Mouse (Mus musculus) heart, embryonic 14.5 days (tissue): ENCODE data around the gene Cuedc2. TPM values are rescaled to one million over a fixed set of nuclear protein-coding genes. Genes with fewer than 3 reads are reported as not detected.

Source experiments
- ATAC-seq: fragments of 200-750 bp; cut with Nextera tagmentation; 2 replicates; pipeline ENCODE4 v1.8.0; 2017; ENCODE audit warnings: low read depth, moderate TSS enrichment; ENCODE audit not compliant: insufficient number of reproducible peaks, insufficient read depth, low FRiP score
- H3K27ac ChIP-seq, 2 experiments: fragments of 200-500 bp in 1 of 2; fragments of 300-500 bp in 1 of 2; sonication (generic) in 1 of 2; replicated peaks in 1 of 2; 2 replicates each; pipeline ENCODE4 v1.5.1; 2012 to 2014; ENCODE audit warnings: low read depth in 2 of 2, low read length in 2 of 2, control low read depth in 1 of 2, mild to moderate bottlenecking in 1 of 2, mixed read lengths in 1 of 2; ENCODE audit not compliant: control insufficient read depth in 1 of 2, insufficient read depth in 1 of 2
- H3K27me3 ChIP-seq: fragments of 300-500 bp; sonication (generic); 2 replicates; pipeline ENCODE4 v1.6.1; 2014; ENCODE audit warnings: mild to moderate bottlenecking, low read length, control low read depth; ENCODE audit not compliant: control insufficient read depth, insufficient read depth
- H3K36me3 ChIP-seq: fragments of 300-500 bp; sonication (generic); 2 replicates; pipeline ENCODE4 v1.6.1; 2014; ENCODE audit warnings: mild to moderate bottlenecking, control low read depth, low read length, mixed read lengths; ENCODE audit not compliant: control insufficient read depth, insufficient read depth
- H3K4me1 ChIP-seq, 2 experiments: fragments of 200-500 bp in 1 of 2; fragments of 300-500 bp in 1 of 2; sonication (generic) in 1 of 2; 2 replicates each; pipeline ENCODE4 v1.6.1; 2012 to 2014; ENCODE audit warnings: low read length in 2 of 2, control low read depth in 1 of 2, mixed read lengths in 1 of 2; ENCODE audit not compliant: control insufficient read depth in 2 of 2, insufficient read depth in 2 of 2
- H3K4me2 ChIP-seq: fragments of 300-500 bp; sonication (generic); 2 replicates; pipeline ENCODE4 v1.6.1; 2014; ENCODE audit warnings: mild to moderate bottlenecking, low read length
- H3K4me3 ChIP-seq, 2 experiments: fragments of 200-500 bp in 1 of 2; fragments of 300-500 bp in 1 of 2; sonication (generic) in 1 of 2; 2 replicates each; pipeline ENCODE4 v1.5.1; 2012 to 2014; ENCODE audit warnings: low read length in 2 of 2, mild to moderate bottlenecking in 2 of 2, control low read depth in 1 of 2, low read depth in 1 of 2, moderate library complexity in 1 of 2; ENCODE audit not compliant: control insufficient read depth in 1 of 2, insufficient read depth in 1 of 2
- H3K9ac ChIP-seq: fragments of 300-500 bp; sonication (generic); 2 replicates; pipeline ENCODE4 v1.6.1; 2014; ENCODE audit warnings: mild to moderate bottlenecking, low read length
- H3K9me3 ChIP-seq: fragments of 300-500 bp; sonication (generic); 2 replicates; pipeline ENCODE4 v1.6.1; 2016; ENCODE audit warnings: low read length, control low read depth; ENCODE audit not compliant: control insufficient read depth
- WGBS: fragments of 180-500 bp; shearing (Covaris S2); extraction: QIAGEN DNeasy Blood & Tissue Kit; methylation state at CpG from one replicate; pipeline ENCODE4 v1.1.7; 2014; 5-methylcytosine and 5-hydroxymethylcytosine counted together
- polyA plus RNA-seq: library from polyadenylated mRNA; unstranded; fragments of >200 nt; fragmentation: Nextera tagmentation; extraction: Ambion mirVana; gene quantifications from 2 replicates; pipeline ENCODE4 v1.2.1, GENCODE M21; 2014

Gene Cuedc2
- polyA plus RNA-seq, 1 experiment from 2014 or later: 125 TPM

DNA sequence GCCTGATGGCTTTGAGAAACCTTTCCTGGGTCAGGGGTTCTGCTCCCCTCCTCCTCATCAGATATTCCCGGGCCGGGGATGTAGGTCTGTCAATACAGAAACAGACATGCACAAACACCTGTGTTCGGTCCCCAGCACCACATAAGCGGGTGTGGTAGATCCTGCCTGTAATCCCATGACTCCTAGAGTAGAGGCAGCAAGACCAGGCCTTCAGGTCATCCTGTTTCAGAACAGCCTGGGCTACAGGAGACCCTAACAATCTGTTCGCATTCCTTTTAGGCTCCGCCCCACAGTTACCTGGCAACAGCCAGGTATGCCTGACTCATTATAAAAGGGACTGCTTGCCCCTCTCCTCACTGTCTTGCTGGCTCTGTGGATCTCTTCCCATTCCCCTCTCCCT is 11.0 kb upstream of the Cuedc2 start:
- 19% methylated on average over 6 of the region's 6 CpGs for WGBS
- H3K4me1 ChIP-seq: peaks cover 2 to 3% of the 10 kb centered on the region in 2 experiments; a peak in 1 of 4 replicates
- peak overlapping the region; percentile 98 for H3K4me2 ChIP-seq
- H3K9me3 ChIP-seq: no peaks in the 10 kb centered on the region
- H3K27me3 ChIP-seq: peaks cover 17% of the 10 kb centered on the region
- H3K27ac ChIP-seq: no peak overlapping the region
- peak overlapping the region; percentile 83 for H3K9ac ChIP-seq
- no peaks in the 10 kb centered on the region for H3K36me3 ChIP-seq
- no peak for ATAC-seq
- H3K4me3 ChIP-seq: peak overlapping the region; percentile 68 to 73

DNA sequence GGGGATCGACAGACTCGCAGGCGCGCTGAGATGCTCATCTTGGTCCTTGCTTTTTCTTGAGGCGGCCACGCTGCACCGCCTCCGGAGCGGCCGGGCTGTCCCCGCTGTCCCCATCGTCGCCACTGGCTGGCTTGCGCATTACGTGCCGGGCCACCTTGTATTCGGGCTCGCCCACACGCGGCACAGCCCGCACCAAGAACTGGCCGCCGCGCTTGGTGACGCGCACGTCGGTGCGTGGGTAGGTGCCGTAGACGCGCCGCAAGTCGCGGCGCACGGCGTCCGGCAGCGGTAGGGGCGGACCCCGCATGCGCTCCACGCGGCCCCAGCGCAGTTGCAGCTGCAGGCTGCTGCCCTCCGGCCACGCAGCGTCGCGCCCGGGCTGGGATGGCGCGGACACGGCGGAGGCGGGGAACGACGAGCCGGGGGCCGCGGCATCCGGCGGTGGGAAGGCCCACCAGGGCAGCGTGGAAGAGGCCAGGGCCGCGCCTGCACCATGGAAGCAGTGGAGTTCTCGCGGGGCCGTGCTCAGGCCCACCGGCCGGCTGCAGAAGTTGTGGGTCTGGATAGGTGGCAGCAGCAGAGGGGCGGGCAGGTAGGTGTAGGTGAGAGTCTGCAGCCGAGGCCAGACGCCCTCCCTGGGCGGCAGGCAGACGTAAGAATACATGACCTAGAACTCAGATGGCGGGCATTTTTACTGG is 10.4 kb upstream of the Cuedc2 start:
- Histone ChIP-seq H3K4me2 (peak overlapping the region; percentile 98), H3K4me3 (peak overlapping the region; percentile 68 to 73), H3K27ac (peak overlapping the region; percentile 23 to 67; a peak in 2 of 4 replicates), H3K9ac (peak overlapping the region; percentile 83), H3K4me1 (peaks cover 2 to 3% of the 10 kb centered on the region in 2 experiments; a peak in 1 of 4 replicates), H3K27me3 (peaks cover 22% of the 10 kb centered on the region), H3K36me3 (no peaks in the 10 kb centered on the region), H3K9me3 (no peaks in the 10 kb centered on the region)
- ATAC-seq: peak; percentile 43; the same call in 1 of the 2 replicates
- WGBS: under 1% methylated on average over 78 of the region's 78 CpGs

DNA sequence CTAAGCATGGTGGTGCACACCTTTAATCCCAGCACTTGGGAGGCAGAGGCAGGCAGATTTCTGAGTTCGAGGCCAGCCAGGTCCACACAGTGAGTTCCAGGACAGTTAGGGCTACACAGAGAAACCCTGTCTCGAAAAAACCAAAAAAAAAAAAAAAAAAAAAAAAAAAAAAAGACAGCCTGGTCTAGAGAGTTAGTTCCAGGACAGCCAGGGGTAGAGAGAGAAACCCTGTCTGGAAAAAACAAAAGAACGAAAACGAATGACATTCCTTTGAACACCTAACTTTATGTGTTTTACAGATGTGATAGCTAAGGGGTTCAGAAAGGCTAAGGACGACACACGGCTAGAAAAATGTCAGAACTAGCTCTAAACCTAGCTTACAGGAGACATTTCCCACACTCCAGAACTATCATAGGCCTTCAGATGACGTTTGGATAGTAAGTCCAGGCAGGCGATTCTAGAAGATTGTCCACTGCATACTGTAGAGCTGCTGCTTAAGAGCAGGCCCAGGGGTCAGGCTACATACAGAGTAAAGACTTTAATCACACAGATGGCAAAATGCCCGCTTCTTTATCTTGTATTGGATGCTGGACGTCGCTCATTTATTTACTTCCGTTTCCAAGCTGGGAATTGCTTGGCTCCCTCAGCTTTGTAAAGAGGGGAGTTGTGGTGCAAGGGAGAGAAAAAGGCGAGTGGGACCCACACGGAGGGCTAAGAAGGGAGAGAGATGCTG is 9.6 kb upstream of the Cuedc2 start:
- 32% methylated on average over 14 of the region's 14 CpGs for WGBS
- Histone ChIP-seq H3K36me3 (no peaks in the 10 kb centered on the region), H3K9me3 (no peaks in the 10 kb centered on the region), H3K27ac (peak overlapping the region; percentile 23 to 67; a peak in 2 of 4 replicates), H3K27me3 (peaks cover 19% of the 10 kb centered on the region), H3K4me1 (peaks cover 2 to 3% of the 10 kb centered on the region in 2 experiments; a peak in 1 of 4 replicates), H3K4me2 (peak overlapping the region; percentile 98), H3K9ac (peak overlapping the region; percentile 83), H3K4me3 (peak overlapping the region; percentile 68 to 73)
- no peak for ATAC-seq

DNA sequence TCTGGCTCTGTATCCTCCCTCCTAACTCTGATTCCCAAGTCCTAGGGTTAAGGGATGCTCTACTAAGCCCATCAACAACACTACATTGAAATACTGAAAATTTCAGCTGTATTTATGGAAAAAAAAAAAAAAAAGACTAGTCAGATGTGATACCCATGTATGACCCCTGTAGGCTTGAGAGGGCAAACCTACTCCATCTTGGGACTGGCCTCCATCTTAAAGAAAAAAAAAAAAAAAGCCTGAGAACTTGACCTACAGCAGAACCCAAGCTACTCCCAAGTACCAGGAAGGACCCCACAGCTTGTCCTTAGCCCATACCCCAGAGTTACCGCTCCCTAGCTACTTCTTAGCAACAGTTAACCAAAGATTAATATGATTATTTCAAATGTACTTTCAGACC is 8.6 kb upstream of the Cuedc2 start:
- H3K27me3 ChIP-seq: peaks cover 17% of the 10 kb centered on the region
- no peak for ATAC-seq
- H3K4me3 ChIP-seq: no peak overlapping the region
- no peaks in the 10 kb centered on the region for H3K36me3 ChIP-seq
- 100% methylated on average over 1 of the region's 1 CpGs for WGBS
- H3K9me3 ChIP-seq: no peaks in the 10 kb centered on the region
- peaks cover 2 to 3% of the 10 kb centered on the region in 2 experiments; a peak in 1 of 4 replicates for H3K4me1 ChIP-seq
- no peak overlapping the region for H3K4me2 ChIP-seq
- H3K27ac ChIP-seq: no peak overlapping the region
- no peak overlapping the region for H3K9ac ChIP-seq

DNA sequence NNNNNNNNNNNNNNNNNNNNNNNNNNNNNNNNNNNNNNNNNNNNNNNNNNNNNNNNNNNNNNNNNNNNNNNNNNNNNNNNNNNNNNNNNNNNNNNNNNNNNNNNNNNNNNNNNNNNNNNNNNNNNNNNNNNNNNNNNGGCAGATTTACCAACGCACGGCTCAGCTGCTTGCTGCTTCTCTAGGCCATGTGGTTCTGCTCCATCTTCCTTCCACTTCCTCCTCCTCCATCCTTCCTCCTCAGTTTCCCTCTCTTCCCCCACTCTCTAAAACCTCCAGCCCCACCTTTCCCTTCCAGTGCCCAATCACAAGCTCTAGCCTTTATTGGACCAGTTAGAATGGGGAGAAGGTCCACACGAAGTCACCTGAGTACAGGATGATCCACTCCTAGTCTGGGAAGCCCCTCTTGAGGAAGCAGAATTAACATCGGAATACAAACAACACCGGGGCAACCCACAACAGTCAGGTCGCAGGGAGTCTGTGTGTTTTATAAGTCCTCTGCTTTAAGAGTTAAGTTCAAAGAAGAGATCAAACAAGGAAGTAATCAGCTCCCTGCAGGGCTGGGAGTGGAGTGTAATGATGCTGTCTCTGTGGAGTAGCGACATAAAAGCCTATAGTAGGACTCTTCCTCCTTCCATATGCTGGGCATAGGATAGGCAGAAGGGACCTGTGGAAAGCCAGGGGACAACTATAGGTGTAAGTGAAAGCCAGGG is 6.4 kb upstream of the Cuedc2 start:
- no peaks in the 10 kb centered on the region for H3K36me3 ChIP-seq
- 21% methylated on average over 7 of the region's 7 CpGs for WGBS
- no peaks in the 10 kb centered on the region for H3K9me3 ChIP-seq
- H3K4me2 ChIP-seq: no peak overlapping the region
- H3K9ac ChIP-seq: no peak overlapping the region
- no peak for ATAC-seq
- H3K27ac ChIP-seq: no peak overlapping the region
- H3K27me3 ChIP-seq: peaks cover 12% of the 10 kb centered on the region
- H3K4me3 ChIP-seq: no peak overlapping the region
- H3K4me1 ChIP-seq: peaks cover 2 to 3% of the 10 kb centered on the region in 2 experiments; a peak in 2 of 4 replicates

DNA sequence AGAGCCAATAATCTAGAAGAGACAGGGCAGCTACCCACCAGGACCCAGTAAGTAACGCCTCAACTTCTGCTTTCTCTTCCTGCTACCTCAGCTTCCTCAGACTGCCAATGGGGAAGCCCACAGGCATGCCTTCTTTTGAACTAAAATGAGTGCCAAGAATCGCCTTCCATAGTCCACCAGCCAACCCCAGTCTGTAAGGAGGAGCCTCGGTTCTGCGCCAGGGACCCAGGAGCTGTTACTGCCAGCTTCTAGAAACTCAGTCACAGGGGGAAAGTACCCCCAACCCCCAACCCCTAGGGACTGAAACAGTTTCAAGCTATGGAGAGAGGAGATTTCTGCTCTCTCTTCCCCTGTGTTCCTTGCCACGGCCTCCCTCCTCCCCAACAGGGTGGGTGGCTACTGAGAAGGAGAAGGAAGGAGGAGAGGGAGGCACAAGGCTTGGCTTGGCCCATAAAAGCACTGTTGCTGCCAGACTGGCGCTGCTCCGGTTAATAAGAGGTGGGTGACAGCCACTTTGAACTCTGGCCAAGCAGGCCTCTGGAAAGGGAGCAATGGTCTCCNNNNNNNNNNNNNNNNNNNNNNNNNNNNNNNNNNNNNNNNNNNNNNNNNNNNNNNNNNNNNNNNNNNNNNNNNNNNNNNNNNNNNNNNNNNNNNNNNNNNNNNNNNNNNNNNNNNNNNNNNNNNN is 927 bp upstream of the Cuedc2 start:
- H3K4me1 ChIP-seq: peaks cover 5 to 12% of the 10 kb centered on the region in 2 experiments
- H3K4me3 ChIP-seq: 0 out of 4 replicates have a peak overlapping the region, but pooled peaks of 1 of the 2 experiments have one; percentile 66
- peak overlapping the region; percentile 61 for H3K4me2 ChIP-seq
- peak overlapping the region in 1 of 2 experiments; percentile 31; a peak in 1 of 4 replicates for H3K27ac ChIP-seq
- H3K27me3 ChIP-seq: peaks cover 4% of the 10 kb centered on the region; the same call in 1 of the 2 replicates
- no peak for ATAC-seq
- no peaks in the 10 kb centered on the region for H3K36me3 ChIP-seq
- H3K9me3 ChIP-seq: no peaks in the 10 kb centered on the region
- H3K9ac ChIP-seq: 0 out of 2 replicates have a peak overlapping the region, but pooled peaks have one; percentile 41
- WGBS: 66% methylated on average over 7 of the region's 7 CpGs

DNA sequence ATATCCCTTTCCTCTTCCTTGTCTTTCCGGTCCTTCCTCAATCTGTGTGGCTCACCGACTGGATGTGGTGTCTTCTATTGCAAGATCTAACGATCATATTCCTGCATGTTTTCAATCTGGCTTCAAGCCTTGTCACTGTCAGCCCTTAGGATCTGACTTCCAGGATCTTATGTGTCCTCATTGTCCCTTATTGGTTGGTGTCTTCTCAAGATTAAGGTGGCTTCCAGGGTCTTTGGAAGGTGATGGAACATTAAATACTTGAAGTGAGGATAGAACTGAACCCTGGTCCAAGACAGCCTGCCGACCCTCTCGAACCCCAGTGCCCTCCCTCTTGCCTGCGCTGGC is 412 bp upstream of the Cuedc2 start:
- ATAC-seq: no peak
- WGBS: 51% methylated on average over 6 of the region's 6 CpGs
- Histone ChIP-seq H3K27ac (peak overlapping the region in 1 of 2 experiments; percentile 31; a peak in 1 of 4 replicates), H3K9ac (peak overlapping the region; percentile 41), H3K27me3 (no peaks in the 10 kb centered on the region), H3K9me3 (no peaks in the 10 kb centered on the region), H3K4me2 (peak overlapping the region; percentile 61), H3K4me3 (peak overlapping the region; percentile 18 to 66; a peak in 3 of 4 replicates), H3K36me3 (no peaks in the 10 kb centered on the region), H3K4me1 (peaks cover 5 to 12% of the 10 kb centered on the region in 2 experiments)
